Mouse (Mus musculus): ENCODE data around the gene Cct2.

Cct2 gene

DNA sequence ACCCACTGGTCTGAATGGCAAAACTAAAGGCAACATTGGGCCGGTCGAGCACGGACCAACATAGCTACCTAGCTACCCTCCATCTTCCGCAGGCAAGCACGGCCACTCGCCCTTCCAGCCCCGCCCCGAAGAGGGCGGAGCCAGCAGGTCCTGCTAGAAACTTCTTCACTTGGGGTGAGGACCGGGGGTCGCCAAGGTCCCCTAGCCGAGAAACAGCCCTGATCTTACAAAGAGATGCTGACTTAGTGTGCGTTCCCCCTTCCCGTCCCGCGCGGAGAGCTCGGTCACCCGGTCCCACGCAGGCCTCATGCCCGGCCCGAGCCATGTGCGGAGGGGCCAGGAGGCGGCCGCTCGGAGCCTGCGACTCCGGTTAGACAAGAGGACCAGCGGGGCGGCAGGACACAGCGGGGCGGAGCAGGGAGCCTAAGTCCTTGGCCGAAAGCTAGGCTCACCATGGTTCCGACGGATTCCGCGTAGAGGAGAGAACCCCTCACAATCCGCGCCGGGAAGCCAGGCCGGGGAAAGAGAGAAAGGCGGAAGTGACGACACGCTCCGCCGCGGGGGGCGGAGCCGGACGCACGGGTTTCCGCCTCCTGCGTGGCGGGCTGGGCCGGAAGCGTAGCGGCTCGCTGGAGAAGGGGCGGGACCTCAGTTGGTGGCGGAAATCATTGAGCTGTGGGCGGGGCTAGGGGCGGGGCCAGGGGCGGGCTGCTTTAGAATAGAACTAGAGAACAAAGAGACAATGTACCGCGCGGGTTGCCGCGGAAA is at the start of gene Cct2:
Gene Cct2, minus strand, starts transcription at position 561 of the 768 bp plus-strand sequence.
- peak; percentile 92 for DNase-seq

DNA sequence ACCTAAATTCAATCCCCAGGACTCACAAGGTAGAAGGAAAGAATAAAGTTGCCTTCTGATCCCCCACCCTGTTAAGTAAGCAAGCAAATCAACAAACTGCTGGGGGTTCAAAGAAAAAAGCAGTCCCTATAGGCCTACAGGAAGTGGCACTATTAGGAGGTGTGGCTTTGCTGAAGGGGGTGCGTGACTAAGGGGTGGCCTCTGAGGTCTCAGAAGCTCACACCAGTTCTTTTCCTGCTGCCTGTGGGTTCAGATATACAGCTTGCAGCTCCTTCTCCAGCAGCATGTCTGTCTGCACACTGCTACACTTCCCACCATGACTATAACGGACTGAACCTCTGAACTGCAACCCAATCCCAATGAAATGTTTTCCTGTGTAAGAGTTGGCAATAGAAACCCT is 48.9 kb upstream of the Cct2 start:
- no peak for DNase-seq

GRCm38 (mm10) chr10:117111455-117111854 is 47.8 kb upstream of the Cct2 start:
- no peak for DNase-seq

- no peak for DNase-seq
Observed at GRCm38 (mm10) chr10:117110271-117110670, 46.7 kb upstream of the Cct2 start.

DNA sequence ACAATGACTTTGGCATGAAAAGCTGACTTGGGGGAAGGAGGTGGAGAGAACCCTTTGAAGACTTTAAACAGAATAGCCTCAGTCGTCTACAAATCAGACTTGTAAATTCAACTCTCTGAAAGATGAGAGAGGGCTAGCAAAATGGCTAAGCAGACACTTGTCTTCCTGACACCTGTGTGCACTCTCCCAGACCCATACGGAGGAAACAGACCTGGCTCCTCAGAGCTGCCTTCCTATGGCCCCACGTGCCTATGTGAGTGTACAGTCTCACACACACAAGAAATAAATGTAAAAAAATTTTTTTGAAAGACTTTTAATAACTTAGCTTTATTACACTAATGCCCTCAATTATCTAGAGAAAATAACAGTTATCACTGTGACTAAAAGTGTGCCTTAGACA is 43.1 kb upstream of the Cct2 start:
- no peak for DNase-seq

GRCm38 (mm10) chr10:117106244-117106643 is 42.6 kb upstream of the Cct2 start:
- DNase-seq, result no peak

DNA sequence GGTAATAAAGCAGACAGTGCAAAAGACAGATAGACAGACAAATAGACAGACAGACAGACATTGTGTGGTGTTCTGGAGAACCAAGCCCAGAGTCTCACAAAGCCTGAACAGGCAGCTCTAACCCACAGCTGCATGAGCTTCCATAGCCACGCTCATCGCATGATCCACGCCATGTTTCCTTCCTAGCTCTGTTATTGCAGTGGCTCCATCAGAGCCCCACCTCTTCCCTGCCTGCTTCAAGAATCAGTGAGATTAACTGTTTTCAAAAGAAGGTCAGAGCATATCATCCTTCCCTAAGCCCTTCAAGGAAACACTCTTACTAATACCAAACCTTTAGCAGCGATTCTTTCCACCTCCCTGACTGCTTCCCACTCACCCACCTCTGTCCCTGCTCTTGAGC is 41.4 kb upstream of the Cct2 start:
- no peak for DNase-seq

GRCm38 (mm10) chr10:117103854-117104598 is 40.4 kb upstream of the Cct2 start:
- no peak for DNase-seq

- DNase-seq, result no peak
Observed at GRCm38 (mm10) chr10:117100175-117100574, 36.6 kb upstream of the Cct2 start.

DNA sequence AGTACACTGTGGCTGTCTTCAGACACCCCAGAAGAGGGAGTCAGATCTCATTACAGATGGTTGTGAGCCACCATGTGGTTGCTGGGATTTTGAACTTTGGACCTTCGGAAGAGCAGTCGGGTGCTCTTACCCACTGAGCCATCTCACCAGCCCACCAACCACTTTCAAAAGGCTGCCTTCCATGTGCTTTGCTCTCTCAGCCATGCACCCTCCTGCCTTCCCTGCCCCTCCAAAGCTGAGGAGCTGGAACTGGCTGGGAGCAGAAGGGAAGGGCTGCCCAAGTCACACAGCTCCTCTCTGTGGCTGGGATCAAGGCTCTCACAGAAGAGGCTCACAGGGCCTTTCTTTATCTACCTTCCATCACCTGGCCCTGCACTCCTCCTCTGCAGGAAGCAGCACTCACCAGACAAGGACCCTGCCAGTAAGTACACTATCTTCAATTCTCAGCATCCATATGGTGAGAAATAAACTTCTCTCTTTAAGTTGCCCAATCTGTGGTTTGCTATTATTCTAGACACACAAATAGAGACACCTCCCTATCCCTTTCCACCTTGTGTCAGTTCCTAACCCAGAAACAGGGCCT is 33.6 kb upstream of the Cct2 start:
- no peak for DNase-seq

DNA sequence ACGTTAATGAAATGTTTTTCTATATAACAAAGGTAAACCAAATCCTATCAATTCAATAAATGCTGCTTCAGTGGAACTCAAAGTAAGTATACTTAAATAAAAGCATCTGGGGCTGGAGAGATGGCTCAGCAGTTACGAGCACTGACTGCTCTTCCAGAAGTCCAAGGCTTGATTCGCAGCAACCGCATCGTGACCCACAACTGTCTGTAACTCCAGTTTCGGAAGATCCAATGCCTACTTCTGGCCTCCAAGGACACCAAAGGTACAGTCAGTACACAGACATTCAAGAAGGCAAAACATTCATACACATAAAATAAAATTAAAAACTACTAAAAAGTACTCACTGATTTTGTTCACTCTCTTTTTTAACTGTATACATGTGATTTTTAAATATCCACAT is 32.5 kb upstream of the Cct2 start:
- DNase-seq, result no peak

DNA sequence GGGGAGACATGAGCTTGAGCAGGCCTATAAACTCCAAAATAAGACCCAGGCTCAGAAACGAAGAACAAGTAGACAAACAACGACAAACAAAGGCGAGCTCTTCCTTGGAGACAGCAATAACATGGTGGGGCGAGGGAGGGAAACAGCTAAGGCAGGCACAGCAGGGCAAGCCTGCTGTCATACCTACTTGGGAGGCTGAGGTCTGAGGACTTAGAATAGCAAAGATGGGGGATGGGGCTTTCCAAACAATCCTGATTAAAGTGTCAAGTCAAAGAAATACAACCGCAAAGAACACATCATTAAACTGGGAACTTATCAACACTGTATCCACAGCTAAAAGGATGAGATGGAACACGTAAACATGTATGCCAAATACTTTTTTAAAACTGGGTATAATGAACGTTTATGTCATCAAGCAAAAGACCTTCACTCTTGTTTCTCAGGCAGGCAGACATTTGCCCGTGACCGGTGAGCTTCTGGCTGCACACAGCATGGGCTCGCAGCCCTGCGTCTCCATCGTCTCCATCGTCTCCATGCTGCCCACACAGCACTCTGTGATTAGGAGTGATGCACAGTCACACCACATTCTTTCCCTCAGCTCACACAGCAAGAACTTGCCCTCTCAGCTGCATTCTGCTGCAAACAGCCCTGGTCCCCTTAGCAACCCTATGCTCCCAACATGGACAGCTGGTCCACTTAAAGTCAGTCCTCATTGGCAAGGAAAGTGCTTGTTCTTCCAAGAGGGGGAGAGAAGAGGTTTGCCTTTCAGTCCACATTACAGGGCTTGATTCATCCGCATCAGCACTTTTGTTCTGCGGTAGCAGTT is 31.1 kb upstream of the Cct2 start:
- peak; percentile 24 for DNase-seq

DNA sequence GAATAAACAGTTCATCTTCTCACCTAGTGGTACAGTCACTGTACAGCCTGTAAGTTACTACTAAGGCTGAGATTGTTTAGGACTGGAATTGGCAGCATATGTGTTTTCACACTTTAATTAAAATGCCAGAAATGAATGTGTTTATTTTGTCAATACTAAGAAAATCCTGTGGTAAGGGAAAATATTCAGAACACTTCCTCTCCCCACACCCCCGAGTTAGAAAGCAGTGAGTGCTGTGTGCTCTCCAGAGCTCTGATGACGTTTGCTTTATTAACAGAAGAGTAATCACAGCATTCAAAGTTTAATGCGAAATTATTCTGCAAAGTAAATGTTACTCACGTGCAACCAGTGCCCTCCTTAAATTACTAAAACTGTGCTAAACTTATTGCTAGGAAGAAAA is 26.0 kb upstream of the Cct2 start:
- DNase-seq, result no peak

GRCm38 (mm10) chr10:117081914-117082359 is 18.3 kb upstream of the Cct2 start:
- no peak for DNase-seq

DNA sequence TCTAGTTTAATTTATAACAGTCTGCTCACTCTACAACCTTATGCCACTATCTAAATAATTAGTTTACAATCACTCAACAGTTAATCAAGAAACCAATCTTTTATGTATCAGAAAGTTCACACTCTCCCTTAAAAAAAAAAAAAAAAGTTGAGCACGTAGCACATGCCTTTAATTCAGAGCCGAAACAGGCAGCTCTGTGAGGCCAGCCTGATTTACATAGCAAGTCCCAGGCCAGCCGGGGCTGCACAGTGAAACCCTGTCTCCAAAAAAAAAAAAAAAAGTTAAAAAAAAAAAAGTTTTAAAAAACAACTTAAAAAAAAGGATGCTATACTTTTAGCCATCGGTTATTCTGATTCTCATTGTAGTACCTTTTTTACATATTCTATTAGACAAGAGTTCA is 17.7 kb upstream of the Cct2 start:
- DNase-seq, result no peak

DNA sequence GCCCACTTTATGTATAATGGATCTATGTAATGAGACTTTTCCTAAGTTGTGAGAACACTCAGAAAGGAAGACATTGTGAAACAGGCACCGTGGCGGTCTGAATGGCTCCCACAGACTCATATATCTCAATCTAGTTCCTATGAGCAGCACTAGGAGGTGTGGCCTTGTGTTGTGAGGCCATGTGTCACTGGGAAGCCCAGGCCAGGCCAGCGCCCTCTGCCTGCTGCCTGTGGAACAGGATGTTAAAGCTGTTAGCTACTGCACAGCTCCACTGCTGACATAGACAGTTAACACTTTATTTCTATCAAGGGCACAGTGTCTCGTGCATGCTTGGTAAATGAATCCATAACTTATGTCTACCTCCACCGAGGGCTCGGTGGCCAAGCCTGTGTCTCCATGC is 14.7 kb upstream of the Cct2 start:
- no peak for DNase-seq

DNA sequence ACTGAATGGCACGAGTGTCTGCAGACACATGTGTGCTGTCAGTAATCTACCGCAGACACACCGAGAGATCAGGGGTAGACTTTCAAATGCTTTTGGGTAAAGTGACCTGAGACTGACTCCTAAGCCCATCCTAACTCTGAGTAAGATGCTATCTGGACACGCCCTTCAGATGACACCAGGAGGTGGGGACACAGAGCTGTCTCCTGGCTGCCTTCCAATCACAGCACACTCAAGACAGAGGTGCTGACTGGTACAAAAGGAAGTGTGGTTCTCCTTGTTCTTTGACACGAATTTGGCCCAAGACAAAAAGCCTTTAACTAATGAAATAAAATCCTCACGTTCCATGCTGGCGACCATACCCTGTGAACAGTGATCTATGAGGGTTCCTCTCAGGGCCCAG is 9.6 kb upstream of the Cct2 start:
- DNase-seq, result no peak

DNA sequence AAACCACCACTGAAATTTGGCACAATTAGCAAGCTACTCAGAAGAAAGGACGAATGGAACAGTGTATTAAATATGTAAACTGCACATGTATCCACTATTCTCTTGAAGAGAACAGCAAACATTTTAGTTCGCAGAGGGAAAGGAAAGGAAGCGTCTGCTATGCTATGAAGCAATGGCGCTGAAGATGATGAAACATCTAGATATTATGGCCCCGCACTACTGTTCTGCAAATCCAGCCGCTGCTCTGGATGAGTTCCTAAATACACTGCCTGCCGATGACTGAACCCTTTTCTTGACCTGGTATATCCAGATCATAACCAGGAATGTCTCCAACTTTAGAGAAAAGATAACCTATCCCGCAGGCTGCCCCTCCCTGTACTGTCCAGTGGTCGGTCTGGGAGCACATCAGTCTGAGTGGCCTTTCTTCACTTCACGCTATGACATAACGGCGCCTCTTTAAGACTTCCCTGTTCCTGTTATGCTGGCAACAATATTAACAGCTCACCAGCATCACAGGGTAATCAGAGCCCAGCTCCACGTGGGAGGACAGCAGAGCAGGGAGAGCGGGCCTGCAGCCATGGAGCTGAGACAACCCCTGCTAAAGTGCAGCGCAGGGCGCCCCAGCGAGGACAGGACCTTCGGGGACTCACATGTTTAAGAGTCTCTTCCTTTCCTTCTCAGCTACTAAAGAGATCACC is 8.7 kb upstream of the Cct2 start:
- DNase-seq, result no peak

DNA sequence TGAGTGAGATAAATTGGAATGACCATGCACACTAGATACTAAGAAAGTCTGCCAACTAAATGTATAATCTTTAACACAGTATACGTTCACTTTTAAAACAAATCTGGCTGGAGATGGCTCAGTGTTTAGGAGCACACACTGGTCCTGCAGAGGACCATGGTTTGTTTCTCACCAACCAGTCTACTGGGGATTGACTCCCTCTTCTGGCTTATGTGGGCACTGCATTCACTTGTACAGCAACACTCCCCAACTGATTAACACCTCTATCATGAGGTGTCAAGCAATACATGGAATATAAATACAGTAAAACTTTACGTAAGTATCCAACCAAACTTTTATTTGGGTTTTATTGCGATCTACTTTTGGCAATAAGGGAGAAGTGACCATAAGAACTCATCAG is 5.5 kb upstream of the Cct2 start:
- DNase-seq, result no peak

DNA sequence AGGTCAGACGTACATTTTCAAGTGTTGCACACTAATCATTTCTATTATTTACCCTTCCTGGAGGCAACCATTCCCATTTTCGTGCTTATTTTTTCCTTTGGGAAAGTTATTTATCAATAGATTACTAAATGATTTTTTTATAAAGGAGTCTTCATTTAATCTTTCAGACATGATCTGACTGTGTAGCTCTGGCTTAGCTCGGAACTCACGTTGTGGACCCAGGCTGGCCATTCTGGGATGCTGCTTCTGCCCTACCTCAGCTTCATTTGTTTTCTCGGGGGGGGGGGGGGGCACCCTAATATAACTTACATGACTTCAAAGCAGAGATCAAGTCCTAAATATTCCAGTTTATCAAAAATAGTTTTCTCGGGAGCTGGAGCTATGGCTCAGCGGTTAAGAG is 462 bp upstream of the Cct2 start:
- DNase-seq, result peak in 1 of 2 experiments; percentile 12

- no peak for DNase-seq
Observed at GRCm38 (mm10) chr10:117062894-117063253, 740 bp downstream of the Cct2 start.

DNA sequence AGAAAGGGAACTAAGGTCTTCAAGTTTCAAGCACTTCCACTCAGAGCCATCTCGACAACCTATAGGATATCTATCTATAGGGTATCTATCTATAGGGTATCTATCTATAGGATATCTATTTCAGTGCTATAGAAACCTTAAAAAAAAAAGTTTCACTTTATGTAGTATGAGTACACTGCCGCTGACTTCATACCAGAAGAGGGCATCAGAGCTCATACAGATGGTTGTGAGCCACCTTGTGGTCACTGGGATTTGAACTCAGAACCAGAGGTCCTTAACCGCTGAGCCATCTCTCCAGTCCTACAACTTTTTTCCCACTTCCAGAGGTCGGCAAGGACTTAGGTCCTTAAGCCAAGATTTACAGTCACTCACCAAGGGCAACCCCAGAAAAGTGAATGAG is 7.9 kb downstream of the Cct2 start:
- DNase-seq, result no peak

Data from cerebellum, adult 18-20 months (tissue).